Mouse (Mus musculus) E14TG2a.4 (cell line): ENCODE results near the gene Flrt3.

Experiments
- H3K27me3 ChIP-seq: 2 replicates; pipeline ENCODE4 v1.6.1; 2014; ENCODE audit warnings: low read length, control low read depth; ENCODE audit not compliant: insufficient read depth
- H3K36me3 ChIP-seq: 2 replicates; pipeline ENCODE4 v1.6.1; 2014; ENCODE audit warnings: low read length, control low read depth; ENCODE audit not compliant: insufficient read depth
- H3K4me1 ChIP-seq: replicated peaks from 2 replicates; pipeline ENCODE4 v1.6.1; 2014; ENCODE audit warnings: low read depth, low read length, control low read depth
- H3K4me3 ChIP-seq: replicated peaks from 2 replicates; pipeline ENCODE4 v1.5.1; 2014; ENCODE audit warnings: mild to moderate bottlenecking, low read length
- H3K9me3 ChIP-seq: 2 replicates; pipeline ENCODE4 v1.6.1; 2014; ENCODE audit warnings: low read length, control low read depth
- CTCF ChIP-seq: conservative IDR thresholded peaks from 2 replicates; pipeline ENCODE4 v1.5.1; 2014; ENCODE audit warnings: low read length
- NANOG ChIP-seq: IDR thresholded peaks from 2 replicates; pipeline ENCODE4 v1.6.1; 2014; ENCODE audit warnings: borderline replicate concordance, low read length, mixed read lengths
- POU5F1 ChIP-seq: IDR thresholded peaks from 2 replicates; pipeline ENCODE4 v1.6.1; 2014; ENCODE audit warnings: low read length, borderline replicate concordance

The Flrt3 gene

DNA sequence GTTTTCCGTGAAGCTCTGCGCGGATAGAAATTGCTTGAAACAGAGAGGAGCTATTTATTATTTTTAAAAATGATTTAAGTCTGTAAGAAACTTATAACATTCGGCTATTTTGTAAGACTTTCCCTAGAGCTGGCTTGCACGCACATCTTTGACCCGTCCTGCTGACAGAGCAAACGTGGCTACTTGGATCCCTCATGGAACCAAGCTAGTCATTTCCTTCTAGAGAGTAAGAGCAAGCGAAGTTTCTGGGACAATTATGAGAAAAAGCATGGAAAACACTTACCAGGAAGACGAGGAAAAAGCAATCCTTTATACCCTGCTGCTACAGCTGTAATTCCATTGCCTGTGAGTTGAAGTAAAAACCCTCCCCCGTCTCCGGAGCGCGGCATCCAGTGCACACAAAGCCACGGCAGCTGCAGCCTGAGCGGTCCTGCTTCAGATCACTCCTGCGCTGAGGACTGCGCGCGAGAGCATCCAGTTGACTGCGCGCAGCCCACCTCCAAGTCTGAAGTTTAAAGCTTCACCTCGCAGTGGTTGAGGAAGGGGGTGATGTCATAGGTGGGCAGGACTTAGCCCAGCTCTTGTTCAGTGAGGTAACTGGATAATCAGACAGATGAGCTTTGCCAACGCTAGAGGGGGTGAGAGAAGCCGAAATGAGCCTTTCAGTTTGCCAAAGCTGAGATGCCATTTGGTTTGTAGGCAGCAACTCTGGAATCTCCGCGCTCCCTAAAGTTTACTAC, at the start of gene Flrt3:
Gene Flrt3, minus strand, starts transcription at position 507 of the 740 bp plus-strand sequence.
- peak within 1 kb of the TSS; percentile 74 for H3K4me3 ChIP-seq
- peaks cover 40% of the 10 kb centered on the region for H3K27me3 ChIP-seq
- peaks cover 53% of the 10 kb centered on the region for H3K4me1 ChIP-seq
- TF ChIP-seq NANOG (no peak), CTCF (peak; percentile 34; the same call in 1 of the 2 replicates)
- H3K36me3 ChIP-seq: no peaks in the 10 kb centered on the region
- no peaks in the 10 kb centered on the region for H3K9me3 ChIP-seq

- Histone ChIP-seq H3K4me1 (no peaks in the 10 kb centered on the region), H3K27me3 (no peaks in the 10 kb centered on the region), H3K36me3 (no peaks in the 10 kb centered on the region), H3K9me3 (no peaks in the 10 kb centered on the region), H3K4me3 (no peak overlapping the region)
- TF ChIP-seq POU5F1 (no peak), CTCF (no peak), NANOG (no peak)
Measured at GRCm38 (mm10) chr2:140717407-140717806, 46.1 kb upstream of the Flrt3 start.

GRCm38 (mm10) chr2:140715822-140716221, 44.6 kb upstream of the Flrt3 start:
- no peak for TF ChIP-seq NANOG
- TF ChIP-seq CTCF: no peak
- no peak for TF ChIP-seq POU5F1
- Histone ChIP-seq H3K4me1 (no peaks in the 10 kb centered on the region), H3K9me3 (no peaks in the 10 kb centered on the region), H3K36me3 (no peaks in the 10 kb centered on the region), H3K27me3 (no peaks in the 10 kb centered on the region), H3K4me3 (no peak overlapping the region)

DNA sequence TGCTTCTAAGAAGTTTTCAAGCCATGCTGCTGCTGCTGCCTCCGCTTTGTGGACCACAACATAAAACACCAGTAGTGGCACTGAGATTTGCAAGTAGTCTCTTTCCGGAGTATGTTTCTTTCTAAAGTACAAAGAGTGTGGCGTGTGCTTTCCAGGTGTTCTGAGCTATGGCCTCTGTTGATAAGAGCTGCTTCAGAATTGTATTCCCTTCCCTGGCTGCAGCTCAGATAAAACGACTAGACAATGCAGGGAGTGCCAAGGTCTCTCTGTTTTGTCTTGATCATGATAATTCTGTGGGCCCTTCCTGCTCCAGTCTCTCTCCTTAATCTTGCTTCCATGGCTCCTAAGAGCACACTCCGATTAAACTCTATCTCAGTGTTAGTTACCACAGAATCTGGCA, 36.3 kb upstream of the Flrt3 start:
- Histone ChIP-seq H3K36me3 (no peaks in the 10 kb centered on the region), H3K27me3 (no peaks in the 10 kb centered on the region), H3K9me3 (no peaks in the 10 kb centered on the region), H3K4me3 (no peak overlapping the region), H3K4me1 (no peaks in the 10 kb centered on the region)
- no peak for TF ChIP-seq CTCF
- TF ChIP-seq NANOG: no peak
- TF ChIP-seq POU5F1: no peak

DNA sequence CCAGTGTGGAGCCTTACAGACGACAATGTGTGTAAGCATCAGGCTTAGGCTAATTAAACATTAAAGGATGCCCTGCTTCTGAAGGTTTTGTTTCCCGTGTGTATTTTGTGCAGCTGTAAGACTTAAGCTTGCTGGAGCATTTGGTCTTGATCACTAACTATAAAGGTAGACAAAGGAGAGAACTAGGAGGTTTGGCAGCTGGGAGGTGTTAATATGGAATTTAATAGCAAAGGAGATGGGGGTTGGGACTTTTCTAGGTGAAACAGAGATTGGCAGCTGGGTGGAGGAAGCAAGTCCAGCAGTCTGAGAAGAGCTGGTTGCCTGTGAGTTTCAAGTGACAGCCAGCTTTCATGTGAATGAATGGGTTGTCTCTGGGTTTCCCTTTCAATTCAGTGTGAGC, 34.0 kb upstream of the Flrt3 start:
- TF ChIP-seq CTCF (no peak), POU5F1 (no peak), NANOG (no peak)
- Histone ChIP-seq H3K4me1 (no peaks in the 10 kb centered on the region), H3K4me3 (no peak overlapping the region), H3K27me3 (no peaks in the 10 kb centered on the region), H3K36me3 (no peaks in the 10 kb centered on the region), H3K9me3 (no peaks in the 10 kb centered on the region)

DNA sequence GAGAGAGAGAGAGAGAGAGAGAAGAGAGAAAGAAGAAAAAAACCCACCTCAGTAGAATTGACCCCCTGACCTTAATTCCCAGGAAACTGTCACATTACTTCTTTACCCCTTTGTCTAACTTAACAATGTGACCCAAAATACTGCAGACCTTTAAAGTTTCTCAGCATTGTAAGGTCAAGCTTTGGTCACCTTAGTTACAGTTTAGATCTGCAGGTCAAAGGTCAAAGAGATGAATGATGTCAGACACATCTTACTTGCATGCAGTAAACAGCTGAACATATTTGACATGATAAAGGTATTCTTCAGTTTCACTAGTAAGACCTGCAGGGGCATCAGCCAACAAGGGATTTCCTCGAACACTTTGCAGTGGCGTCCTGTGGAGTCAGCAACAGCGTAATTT, 32.9 kb upstream of the Flrt3 start:
- Histone ChIP-seq H3K4me1 (no peaks in the 10 kb centered on the region), H3K36me3 (no peaks in the 10 kb centered on the region), H3K4me3 (no peak overlapping the region), H3K27me3 (no peaks in the 10 kb centered on the region), H3K9me3 (no peaks in the 10 kb centered on the region)
- no peak for TF ChIP-seq POU5F1
- TF ChIP-seq CTCF: no peak
- no peak for TF ChIP-seq NANOG

GRCm38 (mm10) chr2:140703377-140703776, 32.1 kb upstream of the Flrt3 start:
- H3K4me3 ChIP-seq: no peak overlapping the region
- no peaks in the 10 kb centered on the region for H3K27me3 ChIP-seq
- no peaks in the 10 kb centered on the region for H3K4me1 ChIP-seq
- no peaks in the 10 kb centered on the region for H3K36me3 ChIP-seq
- TF ChIP-seq POU5F1 (no peak), NANOG (no peak), CTCF (no peak)
- no peaks in the 10 kb centered on the region for H3K9me3 ChIP-seq

DNA sequence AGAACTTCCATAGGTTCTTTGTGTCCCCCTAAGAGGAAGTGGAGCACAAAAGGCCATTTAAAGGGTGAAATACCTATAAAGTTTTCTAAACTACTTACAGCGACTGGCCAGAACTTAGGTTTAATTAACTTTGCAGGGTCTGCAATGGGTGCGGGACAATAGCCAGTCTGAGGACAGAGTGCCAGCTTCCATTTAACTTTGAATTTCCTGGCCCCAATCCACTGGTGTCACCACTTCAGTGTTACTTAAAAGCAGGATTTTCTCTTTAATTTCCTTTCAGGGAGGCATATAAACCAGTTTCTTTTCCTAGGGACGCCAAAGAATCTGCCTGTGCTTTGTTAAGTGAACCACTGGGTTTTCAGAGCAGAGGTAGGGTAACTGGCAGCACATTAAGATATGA, 27.3 kb upstream of the Flrt3 start:
- no peak overlapping the region for H3K4me3 ChIP-seq
- H3K36me3 ChIP-seq: no peaks in the 10 kb centered on the region
- no peaks in the 10 kb centered on the region for H3K4me1 ChIP-seq
- H3K27me3 ChIP-seq: no peaks in the 10 kb centered on the region
- no peaks in the 10 kb centered on the region for H3K9me3 ChIP-seq
- no peak for TF ChIP-seq NANOG
- no peak for TF ChIP-seq POU5F1
- no peak for TF ChIP-seq CTCF

DNA sequence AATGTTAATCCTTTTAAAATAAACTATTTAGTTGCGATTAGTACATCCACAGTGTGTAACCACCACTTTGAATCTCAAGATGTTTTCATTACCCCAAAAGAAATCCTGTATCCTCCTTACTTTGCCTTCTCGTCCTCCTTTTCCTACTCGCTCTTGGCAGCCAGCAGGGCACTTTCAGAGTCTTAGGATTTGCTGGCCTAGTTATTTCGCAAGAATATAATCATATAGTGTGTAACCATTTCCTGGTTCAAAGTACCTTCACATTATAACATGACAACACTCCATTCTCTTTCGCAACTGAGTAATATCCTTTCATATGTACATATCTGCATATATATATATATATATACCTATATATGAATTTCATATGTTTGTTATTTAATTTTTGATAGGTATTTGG, 22.6 kb upstream of the Flrt3 start:
- TF ChIP-seq POU5F1 (no peak), NANOG (no peak), CTCF (no peak)
- Histone ChIP-seq H3K4me1 (no peaks in the 10 kb centered on the region), H3K27me3 (no peaks in the 10 kb centered on the region), H3K4me3 (no peak overlapping the region), H3K9me3 (no peaks in the 10 kb centered on the region), H3K36me3 (no peaks in the 10 kb centered on the region)

DNA sequence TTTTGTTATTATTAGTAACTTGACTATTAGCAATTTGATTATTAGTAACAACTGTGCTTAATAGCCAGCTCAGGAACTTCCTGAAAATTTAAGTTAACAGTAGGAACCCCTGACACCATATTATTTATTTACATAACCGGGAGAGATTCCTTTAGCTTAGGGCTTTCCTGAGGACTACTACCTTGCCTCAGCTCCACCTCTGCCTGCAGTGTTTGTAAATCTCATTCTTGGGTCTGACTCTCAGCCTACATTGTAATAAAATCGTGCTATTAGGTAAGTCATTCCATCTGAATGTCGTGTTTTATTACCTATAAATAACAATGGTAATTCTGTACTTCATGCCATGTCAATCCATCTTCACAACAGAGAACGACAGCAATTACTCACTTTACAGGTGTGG, 21.2 kb upstream of the Flrt3 start:
- no peak overlapping the region for H3K4me3 ChIP-seq
- no peaks in the 10 kb centered on the region; the same call in 1 of the 2 replicates for H3K27me3 ChIP-seq
- H3K36me3 ChIP-seq: no peaks in the 10 kb centered on the region
- no peak for TF ChIP-seq NANOG
- TF ChIP-seq CTCF: no peak
- no peak for TF ChIP-seq POU5F1
- H3K4me1 ChIP-seq: no peaks in the 10 kb centered on the region
- no peaks in the 10 kb centered on the region for H3K9me3 ChIP-seq
